Mouse (Mus musculus) heart, postnatal 0 days (tissue): ENCODE data around the gene Dnajc17.

Source experiments
- CTCF ChIP-seq: IDR thresholded peaks from 2 replicates; pipeline ENCODE4 v1.5.1; 2016; ENCODE audit warnings: antibody characterized with exemption, control low read depth, low read depth
- EP300 ChIP-seq: IDR thresholded peaks from 2 replicates; pipeline ENCODE4 v1.6.1; 2016; ENCODE audit warnings: antibody characterized with exemption, low read depth

DNA sequence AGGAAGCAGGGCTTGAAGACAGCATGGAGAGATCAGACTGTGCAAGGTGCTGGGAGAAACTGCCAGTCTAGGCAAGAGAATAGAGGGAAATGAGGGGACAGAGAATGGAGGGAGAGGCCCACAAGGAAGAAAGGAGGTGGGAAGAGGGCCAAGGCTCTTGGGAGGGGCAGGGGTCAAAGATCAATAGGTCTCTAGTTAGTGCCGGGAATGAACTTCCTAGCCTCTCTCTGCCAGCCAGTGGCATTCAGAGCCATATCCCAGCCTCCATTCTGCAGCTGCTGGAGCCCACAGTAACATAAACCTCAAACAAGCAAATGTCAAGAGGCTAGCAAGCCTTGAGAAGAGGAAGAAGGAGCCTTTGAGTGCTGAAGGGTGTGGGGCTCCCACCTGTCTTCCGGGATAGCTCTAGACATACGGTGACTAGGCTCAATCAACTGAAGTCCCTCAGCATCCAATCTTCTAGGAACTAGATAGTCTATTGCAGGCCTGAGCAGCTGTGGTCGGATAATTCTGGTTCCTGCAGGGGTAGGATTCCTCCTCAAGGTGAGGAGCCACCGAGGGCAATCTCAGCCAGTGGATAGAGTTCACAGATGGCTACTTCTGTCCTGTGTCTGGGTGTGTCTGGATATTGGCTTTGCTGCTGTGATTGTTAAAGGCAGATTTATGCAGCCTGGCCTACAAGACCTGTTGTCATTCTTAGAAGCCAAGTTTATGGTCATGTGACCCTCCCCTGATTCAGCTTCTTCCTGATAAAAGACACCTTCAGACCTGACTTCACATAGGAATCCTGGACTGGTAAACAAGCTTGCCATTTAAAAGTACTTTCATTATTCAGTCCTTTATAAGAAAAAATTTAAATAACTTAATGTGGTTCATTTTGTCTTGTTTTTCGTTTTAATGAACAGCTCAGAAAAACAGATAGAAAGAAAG lies 21.4 kb upstream of the Dnajc17 start, which contains the start of gene Ppp1r14d:
- no peak for TF ChIP-seq CTCF
- TF ChIP-seq EP300: no peak
